Mouse (Mus musculus) forebrain, embryonic 13.5 days (tissue): ENCODE measurements at regions not wholly inside any gene's neighbourhood (a gene's known extent, or its start where the extent isn't known, plus 50 kb on each side); places are given as distances from the start of the nearest gene placed in this dataset.
"Not testable (repeated sequence)": the region's sequence is repeated elsewhere in the genome, so short reads cannot be mapped to it uniquely, and the experiment has no call there.

Experiments used
- ATAC-seq: fragments of 200-750 bp; cut with Nextera tagmentation; 2 replicates; pipeline ENCODE4 v1.8.0; 2017
- H3K27ac ChIP-seq: fragments of 300-500 bp; sonication (generic); 2 replicates; pipeline ENCODE4 v1.5.1; 2015; ENCODE audit warnings: inconsistent platforms, mild to moderate bottlenecking, moderate library complexity
- H3K27me3 ChIP-seq: fragments of 300-500 bp; sonication (generic); 2 replicates; pipeline ENCODE4 v1.6.1; 2015; ENCODE audit warnings: mild to moderate bottlenecking, inconsistent platforms
- H3K36me3 ChIP-seq: fragments of 300-500 bp; sonication (generic); 2 replicates; pipeline ENCODE4 v1.6.1; 2015; ENCODE audit warnings: mild to moderate bottlenecking, inconsistent platforms; ENCODE audit not compliant: poor library complexity, severe bottlenecking
- H3K4me1 ChIP-seq: fragments of 300-500 bp; sonication (generic); 2 replicates; pipeline ENCODE4 v1.6.1; 2015; ENCODE audit warnings: inconsistent platforms
- H3K4me2 ChIP-seq: fragments of 300-500 bp; sonication (generic); 2 replicates; pipeline ENCODE4 v1.6.1; 2015; ENCODE audit warnings: inconsistent platforms, mild to moderate bottlenecking, moderate library complexity
- H3K4me3 ChIP-seq: fragments of 300-500 bp; sonication (generic); 2 replicates; pipeline ENCODE4 v1.5.1; 2015; ENCODE audit warnings: mild to moderate bottlenecking, inconsistent platforms
- H3K9ac ChIP-seq: fragments of 300-500 bp; sonication (generic); 2 replicates; pipeline ENCODE4 v1.6.1; 2015; ENCODE audit warnings: mild to moderate bottlenecking, inconsistent platforms
- H3K9me3 ChIP-seq: fragments of 300-500 bp; sonication (generic); replicated peaks from 2 replicates; pipeline ENCODE4 v1.6.1; 2016; ENCODE audit warnings: inconsistent platforms
- WGBS: fragments of 180-500 bp; shearing (Covaris S2); methylation state at CpG from one replicate; pipeline ENCODE4 v1.1.7; 2015; 5-methylcytosine and 5-hydroxymethylcytosine counted together

DNA sequence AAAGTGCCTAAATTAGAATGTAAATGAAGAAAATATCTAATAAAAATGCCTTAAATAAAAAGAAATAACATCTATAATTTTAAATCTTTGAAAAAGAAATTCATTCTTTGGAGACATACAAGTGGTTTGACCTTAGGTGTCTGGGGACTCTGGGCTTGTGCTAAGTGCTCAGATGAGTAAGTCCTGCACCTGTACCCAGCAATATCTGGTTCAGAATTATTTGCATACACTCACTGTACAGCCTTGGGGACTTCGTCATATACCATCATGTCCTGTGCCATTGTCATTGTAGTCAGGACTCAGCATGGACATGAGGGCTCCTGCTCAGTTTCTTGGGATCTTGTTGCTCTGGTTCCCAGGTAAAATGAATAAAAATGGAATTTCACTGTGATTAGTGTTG is 255.1 kb upstream of the Tacstd2 start:
- Histone ChIP-seq H3K36me3 (no peaks in the 10 kb centered on the region), H3K27me3 (no peaks in the 10 kb centered on the region), H3K4me3 (no peak overlapping the region), H3K4me2 (no peak overlapping the region), H3K4me1 (no peaks in the 10 kb centered on the region), H3K27ac (no peak overlapping the region), H3K9me3 (no peaks in the 10 kb centered on the region), H3K9ac (no peak overlapping the region)
- ATAC-seq = no peak
- 100% methylated on average over 1 of the region's 1 CpGs for WGBS

DNA sequence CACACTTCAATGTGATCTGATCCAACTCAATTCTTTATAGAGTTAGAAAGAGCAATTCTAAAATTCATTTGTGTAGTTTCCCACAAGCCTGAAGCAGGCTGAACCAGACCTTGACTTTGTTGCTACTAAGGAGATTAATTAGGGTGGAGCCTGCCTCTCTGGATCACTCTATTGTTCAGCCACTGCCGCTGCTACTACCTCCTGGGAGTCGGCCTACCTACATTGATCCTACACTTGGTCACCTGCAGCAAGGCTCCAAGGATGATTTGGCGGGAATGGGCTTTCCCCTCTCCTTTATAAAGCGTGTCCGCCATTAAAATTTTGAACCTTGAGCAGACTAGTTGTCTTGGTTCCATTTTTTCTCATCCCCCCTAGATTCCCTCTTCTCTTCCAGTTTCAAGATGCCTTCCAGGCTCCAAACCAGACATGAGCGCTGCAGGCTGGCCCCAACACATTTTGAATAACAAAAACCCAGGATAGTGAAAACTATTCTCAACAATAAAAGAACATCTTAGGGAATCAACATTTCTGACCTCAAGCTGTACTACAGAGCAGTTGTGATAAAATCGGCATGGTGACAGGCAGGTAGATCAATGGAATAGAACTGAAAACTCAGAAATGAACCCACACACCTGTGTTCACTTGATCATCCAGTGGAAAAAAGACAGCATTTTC is 251.6 kb upstream of the Tacstd2 start:
- no peak overlapping the region for H3K9ac ChIP-seq
- WGBS = 72% methylated on average over 7 of the region's 7 CpGs
- no peak for ATAC-seq
- H3K27ac ChIP-seq = no peak overlapping the region
- H3K4me3 ChIP-seq = no peak overlapping the region
- H3K4me1 ChIP-seq = no peaks in the 10 kb centered on the region
- no peak overlapping the region for H3K4me2 ChIP-seq
- no peaks in the 10 kb centered on the region for H3K27me3 ChIP-seq
- H3K36me3 ChIP-seq = no peaks in the 10 kb centered on the region
- no peaks in the 10 kb centered on the region for H3K9me3 ChIP-seq

DNA sequence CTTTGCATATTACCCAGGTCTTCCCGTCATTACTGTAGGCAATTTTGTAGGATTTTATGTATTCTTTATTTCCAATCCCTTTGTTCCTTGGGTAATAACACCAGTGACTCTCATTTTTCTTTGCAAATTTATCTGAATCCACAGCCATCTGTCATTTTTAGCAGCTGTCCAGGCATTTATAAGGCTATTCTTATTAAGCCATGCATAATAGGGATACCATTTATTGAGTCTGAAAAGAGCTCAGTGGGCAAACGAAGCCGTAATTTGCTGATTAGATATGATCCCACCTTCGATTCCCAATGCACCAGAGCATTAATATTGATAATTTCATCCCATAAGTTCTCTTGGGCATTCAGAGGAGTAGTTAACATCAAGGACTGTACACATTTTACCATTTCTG is 243.3 kb upstream of the Tacstd2 start:
- no peak overlapping the region for H3K27ac ChIP-seq
- no peak overlapping the region for H3K4me2 ChIP-seq
- no peaks in the 10 kb centered on the region for H3K36me3 ChIP-seq
- H3K4me3 ChIP-seq = no peak overlapping the region
- no peaks in the 10 kb centered on the region for H3K4me1 ChIP-seq
- no peak for ATAC-seq
- H3K9ac ChIP-seq = no peak overlapping the region
- no peaks in the 10 kb centered on the region for H3K9me3 ChIP-seq
- no peaks in the 10 kb centered on the region for H3K27me3 ChIP-seq
- 74% methylated on average over 4 of the region's 4 CpGs for WGBS

DNA sequence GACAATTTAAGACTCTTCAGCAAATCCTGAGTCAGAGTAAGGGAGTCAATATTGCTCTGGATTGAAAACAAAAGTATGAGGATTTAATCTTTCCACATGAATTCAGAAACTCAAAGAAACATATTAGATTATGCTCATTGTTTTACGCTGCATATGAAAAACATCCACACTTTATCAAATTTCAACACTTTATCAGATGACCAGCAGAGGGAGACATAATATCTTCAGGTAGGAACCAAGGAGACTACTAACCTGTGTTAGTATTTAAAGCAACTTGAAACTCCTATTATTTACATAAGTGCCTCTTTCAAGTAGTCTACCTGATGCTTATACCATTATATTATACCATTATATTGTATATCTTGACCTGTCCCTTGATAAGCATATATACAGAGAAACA is 218.5 kb upstream of the Tacstd2 start:
- not testable (repeated sequence) for H3K9me3 ChIP-seq, H3K36me3 ChIP-seq, H3K4me3 ChIP-seq, H3K4me1 ChIP-seq, H3K4me2 ChIP-seq, H3K9ac ChIP-seq, H3K27me3 ChIP-seq, ATAC-seq, H3K27ac ChIP-seq
- WGBS = 76% methylated on average over 1 of the region's 1 CpGs

DNA sequence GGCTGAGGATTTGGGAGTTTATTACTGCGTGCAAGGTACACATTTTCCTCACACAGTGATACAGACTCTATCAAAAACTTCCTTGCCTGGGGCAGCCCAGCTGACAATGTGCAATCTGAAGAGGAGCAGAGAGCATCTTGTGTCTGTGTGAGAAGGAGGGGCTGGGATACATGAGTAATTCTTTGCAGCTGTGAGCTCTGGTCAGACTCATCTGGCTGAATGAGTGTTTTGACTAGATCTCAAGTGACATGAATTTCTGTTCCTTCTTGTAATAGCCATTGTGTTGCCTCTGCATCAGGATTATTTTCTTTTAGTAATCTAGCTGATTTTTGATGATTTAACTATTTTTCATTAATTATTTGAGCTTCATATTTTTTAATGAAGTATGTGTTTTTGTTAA is 190.0 kb upstream of the Tacstd2 start:
- no peak for ATAC-seq
- Histone ChIP-seq H3K9ac (no peak overlapping the region), H3K27ac (no peak overlapping the region), H3K27me3 (no peaks in the 10 kb centered on the region), H3K36me3 (no peaks in the 10 kb centered on the region), H3K4me3 (no peak overlapping the region), H3K4me1 (no peaks in the 10 kb centered on the region), H3K9me3 (no peaks in the 10 kb centered on the region), H3K4me2 (no peak overlapping the region)
- WGBS = 78% methylated on average over 1 of the region's 1 CpGs

DNA sequence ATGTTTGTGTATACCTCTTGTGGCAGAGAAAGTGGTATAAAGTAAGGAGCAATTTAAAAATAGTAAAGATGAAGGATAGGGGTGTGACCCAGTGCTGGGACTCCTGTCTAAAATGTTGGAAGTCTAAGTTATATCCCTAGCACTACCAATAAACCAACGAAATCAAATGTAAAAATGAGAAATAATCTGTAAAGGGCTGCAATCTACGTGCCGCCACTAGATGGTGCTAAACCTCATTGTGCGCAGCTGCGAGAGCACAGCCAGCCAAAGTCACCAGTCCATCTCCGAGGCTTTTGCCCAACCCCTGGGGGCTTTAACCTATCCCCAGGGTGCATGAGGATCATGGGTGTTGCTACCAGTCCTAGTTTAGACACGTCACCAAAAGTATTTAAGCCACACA is 163.4 kb upstream of the Tacstd2 start:
- H3K9me3 ChIP-seq, ATAC-seq, H3K4me2 ChIP-seq, H3K27ac ChIP-seq, H3K27me3 ChIP-seq, H3K4me3 ChIP-seq, H3K4me1 ChIP-seq, H3K9ac ChIP-seq, H3K36me3 ChIP-seq: not testable (repeated sequence)
- 16% methylated on average over 6 of the region's 7 CpGs for WGBS

DNA sequence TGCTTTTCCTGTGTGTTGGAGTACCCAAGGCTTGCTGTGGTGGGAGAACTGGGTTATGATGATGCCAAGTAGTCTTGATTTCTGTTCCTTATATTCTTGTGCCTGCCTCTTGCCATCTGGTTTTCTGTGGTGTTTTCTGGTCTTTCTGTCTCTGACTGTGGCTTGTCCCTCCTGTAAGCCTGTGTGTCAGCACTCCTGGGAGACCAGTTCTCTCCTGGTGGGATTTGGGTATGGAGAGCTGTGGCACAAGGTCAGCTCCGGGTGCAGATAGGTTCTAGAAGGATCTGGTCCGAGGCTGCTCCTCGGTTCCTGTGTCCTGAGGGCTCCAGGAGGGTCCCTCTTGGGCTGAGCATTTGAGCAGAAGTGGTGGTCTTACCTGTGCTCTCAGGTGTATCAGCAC is 155.4 kb upstream of the Tacstd2 start:
- not testable (repeated sequence) for H3K27ac ChIP-seq, H3K27me3 ChIP-seq, H3K9me3 ChIP-seq, ATAC-seq, H3K4me3 ChIP-seq, H3K9ac ChIP-seq, H3K4me2 ChIP-seq, H3K4me1 ChIP-seq, H3K36me3 ChIP-seq
- 63% methylated on average over 3 of the region's 3 CpGs for WGBS

DNA sequence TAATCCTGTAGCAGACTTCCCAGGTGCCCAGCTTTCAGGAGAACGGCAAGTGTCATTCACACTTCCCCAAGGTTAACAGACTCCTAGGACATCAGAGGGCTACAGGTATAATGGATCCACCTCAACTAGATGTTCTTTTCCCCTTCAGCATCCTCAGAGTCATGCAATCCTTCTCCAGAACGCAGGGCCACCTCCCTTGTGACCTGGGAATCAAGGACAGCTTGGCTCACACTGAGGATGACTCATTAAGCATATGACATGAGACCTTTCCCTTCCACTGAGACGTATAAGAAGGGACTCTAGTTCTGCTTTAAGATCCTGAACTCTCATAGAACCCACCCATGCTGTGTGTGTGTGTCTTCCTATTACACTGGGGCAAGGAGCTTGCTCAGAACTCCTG is 147.5 kb upstream of the Tacstd2 start:
- not testable (repeated sequence) for H3K9me3 ChIP-seq, H3K9ac ChIP-seq, H3K36me3 ChIP-seq, H3K4me3 ChIP-seq, H3K4me1 ChIP-seq, H3K27ac ChIP-seq, H3K27me3 ChIP-seq, ATAC-seq, H3K4me2 ChIP-seq
- 65% methylated on average over 3 of the region's 3 CpGs for WGBS

DNA sequence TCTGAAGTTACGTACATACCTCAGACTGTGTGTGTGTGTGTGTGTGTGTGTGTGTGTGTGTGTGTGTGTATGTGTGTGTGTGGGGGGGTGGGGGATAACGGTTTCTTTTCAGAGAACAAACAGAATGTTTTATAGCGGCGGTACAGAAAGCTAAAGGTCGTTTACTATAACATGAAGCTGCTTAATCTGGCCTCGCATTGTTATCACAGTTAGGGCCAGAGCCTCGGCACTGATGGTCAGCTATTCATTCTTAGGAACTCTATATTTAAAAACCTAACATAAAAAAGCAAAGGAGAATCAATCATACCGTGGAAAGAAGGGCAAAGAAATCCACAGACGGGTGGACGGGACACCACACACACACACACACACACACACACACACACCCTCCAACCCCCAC is 146.0 kb upstream of the Tacstd2 start:
- not testable (repeated sequence) for H3K4me1 ChIP-seq, H3K9me3 ChIP-seq, H3K4me2 ChIP-seq, H3K27ac ChIP-seq, H3K4me3 ChIP-seq, H3K27me3 ChIP-seq, H3K9ac ChIP-seq, H3K36me3 ChIP-seq, ATAC-seq
- 56% methylated on average over 9 of the region's 10 CpGs for WGBS

DNA sequence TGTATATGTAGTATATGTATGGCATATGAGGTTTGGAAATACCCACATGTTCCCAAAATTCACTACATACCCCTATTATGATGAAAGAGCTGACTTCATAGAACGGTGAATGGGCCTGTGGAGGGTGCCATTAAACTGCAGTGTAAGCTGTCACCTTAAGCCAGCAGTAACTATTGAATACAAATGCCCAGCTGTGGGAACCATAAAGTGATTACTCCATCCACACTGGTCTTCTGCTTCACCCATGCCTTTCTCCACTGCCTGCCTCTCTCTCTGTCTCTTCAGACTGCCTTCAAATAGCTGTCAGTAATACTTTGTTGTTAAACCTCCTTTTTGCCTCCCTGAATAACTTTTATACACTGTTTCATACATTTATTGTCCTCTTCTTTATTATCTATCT is 143.5 kb upstream of the Tacstd2 start:
- not testable (repeated sequence) for H3K4me2 ChIP-seq, H3K27ac ChIP-seq, H3K36me3 ChIP-seq, H3K4me1 ChIP-seq, H3K9me3 ChIP-seq, ATAC-seq, H3K27me3 ChIP-seq, H3K4me3 ChIP-seq, H3K9ac ChIP-seq
- 33% methylated on average over 1 of the region's 1 CpGs for WGBS

DNA sequence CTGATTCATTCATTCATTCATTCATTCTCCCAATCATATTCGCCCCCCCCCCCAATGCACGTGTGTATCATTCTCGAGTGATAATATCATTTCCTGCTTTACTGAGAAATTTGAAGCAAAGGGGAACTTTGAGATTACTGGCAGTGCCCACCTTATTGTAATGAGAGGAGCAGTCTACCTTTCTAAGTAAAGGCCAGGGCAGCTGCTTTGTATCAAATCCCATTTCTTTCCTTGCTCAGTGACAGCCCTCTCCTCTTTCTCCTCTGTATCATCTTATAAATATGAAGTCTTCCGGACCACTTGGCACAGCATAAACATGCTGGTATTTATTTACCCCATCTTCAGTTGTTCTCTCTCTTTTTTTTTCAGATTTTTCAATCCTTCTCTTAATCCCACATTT is 139.1 kb upstream of the Tacstd2 start:
- WGBS = 87% methylated on average over 4 of the region's 4 CpGs
- H3K36me3 ChIP-seq, H3K4me3 ChIP-seq, H3K27ac ChIP-seq, ATAC-seq, H3K4me2 ChIP-seq, H3K27me3 ChIP-seq, H3K9ac ChIP-seq, H3K4me1 ChIP-seq, H3K9me3 ChIP-seq: not testable (repeated sequence)

DNA sequence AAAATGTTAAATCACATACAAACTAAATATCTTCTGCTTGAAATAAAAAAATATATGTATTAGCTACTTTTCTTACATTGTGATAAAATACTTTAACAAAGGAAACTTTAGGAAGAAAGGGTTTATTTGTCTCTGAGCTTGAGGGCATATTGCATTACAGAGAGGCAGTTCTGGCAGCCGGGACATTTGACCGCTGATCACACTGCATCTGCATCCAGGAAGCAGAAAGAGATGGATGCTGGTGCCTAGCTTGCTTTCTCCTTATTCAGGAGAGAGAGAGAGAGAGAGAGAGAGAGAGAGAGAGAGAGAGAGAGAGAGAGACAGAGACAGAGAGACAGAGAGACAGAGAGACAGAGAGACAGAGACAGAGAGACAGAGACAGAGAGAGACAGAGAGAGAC is 137.7 kb upstream of the Tacstd2 start:
- H3K27me3 ChIP-seq, H3K4me1 ChIP-seq, H3K4me2 ChIP-seq, H3K27ac ChIP-seq, H3K36me3 ChIP-seq, H3K4me3 ChIP-seq, H3K9me3 ChIP-seq, ATAC-seq, H3K9ac ChIP-seq: not testable (repeated sequence)
- WGBS = 70% methylated on average over 2 of the region's 2 CpGs

DNA sequence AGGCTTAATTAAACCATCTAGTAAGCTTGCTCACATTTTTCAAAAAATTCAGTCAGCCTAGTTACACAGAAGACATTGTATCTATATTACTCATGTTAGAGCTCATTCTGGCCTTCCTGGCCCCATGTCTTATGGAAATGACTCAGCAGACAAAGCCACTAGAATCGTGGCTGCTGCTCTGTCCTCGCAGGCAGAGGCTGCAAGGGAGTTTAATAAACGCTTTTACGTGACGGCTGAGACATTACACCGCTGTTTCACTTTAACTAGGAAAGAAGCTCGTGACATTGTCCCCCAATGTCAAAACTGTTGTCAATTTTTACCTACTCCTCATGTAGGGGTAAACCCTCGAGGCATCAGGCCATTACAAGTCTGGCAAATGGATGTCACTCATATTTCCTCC is 132.5 kb upstream of the Tacstd2 start:
- WGBS = 84% methylated on average over 8 of the region's 8 CpGs
- H3K9me3 ChIP-seq = peaks cover 13% of the 10 kb centered on the region; the same call in 1 of the 2 replicates
- not testable (repeated sequence) for H3K4me2 ChIP-seq, H3K27me3 ChIP-seq, H3K27ac ChIP-seq, H3K4me3 ChIP-seq, H3K4me1 ChIP-seq, H3K9ac ChIP-seq, ATAC-seq, H3K36me3 ChIP-seq
